Mouse (Mus musculus) olfactory bulb, adult 2 months (tissue): ENCODE measurements around the gene Fancc. TPM values are rescaled to one million over a fixed set of nuclear protein-coding genes. Genes with fewer than 3 reads are reported as not detected.

Source experiments
- H3K27ac ChIP-seq: fragments of 200-500 bp; 2 replicates; pipeline ENCODE4 v1.5.1; 2012; ENCODE audit warnings: low read depth, low read length; ENCODE audit not compliant: insufficient read depth
- H3K4me1 ChIP-seq: fragments of 200-500 bp; 2 replicates; pipeline ENCODE4 v1.6.1; 2012; ENCODE audit warnings: low read length; ENCODE audit not compliant: control insufficient read depth, insufficient read depth
- H3K4me3 ChIP-seq: fragments of 200-500 bp; 2 replicates; pipeline ENCODE4 v1.5.1; 2012; ENCODE audit warnings: mild to moderate bottlenecking, low read depth, low read length, moderate library complexity; ENCODE audit not compliant: insufficient read depth
- CTCF ChIP-seq: fragments of 200-500 bp; IDR thresholded peaks from 2 replicates; pipeline ENCODE4 v1.5.1; 2012; ENCODE audit warnings: low read depth, mild to moderate bottlenecking, low read length, moderate library complexity; ENCODE audit not compliant: insufficient read depth
- POLR2A ChIP-seq: fragments of 200-500 bp; IDR thresholded peaks from 2 replicates; pipeline ENCODE4 v1.6.1; 2012; ENCODE audit warnings: mild to moderate bottlenecking, low read depth, low read length, moderate library complexity; ENCODE audit not compliant: insufficient read depth
- WGBS: fragments of 180-500 bp; shearing (Covaris S2); methylation state at CpG from one replicate; pipeline ENCODE4 v1.1.7; 2018; 5-methylcytosine and 5-hydroxymethylcytosine counted together
- polyA plus RNA-seq: library from polyadenylated mRNA; stranded (reverse); fragments of >200 nt; gene quantifications from 2 replicates; pipeline ENCODE4 v1.2.4, GENCODE M21; 2012; ENCODE audit warnings: low replicate concordance; ENCODE audit not compliant: missing spikeins, insufficient read depth, insufficient read length

Gene Fancc
- polyA plus RNA-seq, 1 experiment, result not detected

- 79% methylated on average over 10 of the region's 10 CpGs for WGBS
- no peak overlapping the region for H3K4me3 ChIP-seq
Measured at GRCm38 (mm10) chr13:63274488-63275166, 222.5 kb downstream of the Fancc start.

GRCm38 (mm10) chr13:63273859-63274258 is 223.2 kb downstream of the Fancc start:
- 87% methylated on average over 2 of the region's 2 CpGs for WGBS
- no peak for TF ChIP-seq CTCF
- no peak for TF ChIP-seq POLR2A
- Histone ChIP-seq H3K4me1 (peaks cover 28% of the 10 kb centered on the region), H3K4me3 (no peak overlapping the region), H3K27ac (no peak overlapping the region)

More at GRCm38 (mm10) chr13:63274488-63275166, 222.5 kb downstream of the Fancc start:
- peaks cover 31% of the 10 kb centered on the region for H3K4me1 ChIP-seq
- no peak for TF ChIP-seq CTCF
- TF ChIP-seq POLR2A, result no peak
- no peak overlapping the region for H3K27ac ChIP-seq

- Histone ChIP-seq H3K4me1 (peaks cover 20% of the 10 kb centered on the region), H3K4me3 (peak overlapping the region; percentile 20), H3K27ac (no peak overlapping the region)
- TF ChIP-seq CTCF (no peak), POLR2A (no peak)
- 12% methylated on average over 27 of the region's 27 CpGs for WGBS
Measured at GRCm38 (mm10) chr13:63272602-63273229, 224.4 kb downstream of the Fancc start.

- Histone ChIP-seq H3K27ac (no peak overlapping the region), H3K4me1 (peaks cover 19% of the 10 kb centered on the region), H3K4me3 (no peak overlapping the region)
- no peak for TF ChIP-seq CTCF
- TF ChIP-seq POLR2A, result no peak
- WGBS, result 46% methylated on average over 16 of the region's 16 CpGs
Measured at GRCm38 (mm10) chr13:63272017-63272601, 225.0 kb downstream of the Fancc start.

DNA sequence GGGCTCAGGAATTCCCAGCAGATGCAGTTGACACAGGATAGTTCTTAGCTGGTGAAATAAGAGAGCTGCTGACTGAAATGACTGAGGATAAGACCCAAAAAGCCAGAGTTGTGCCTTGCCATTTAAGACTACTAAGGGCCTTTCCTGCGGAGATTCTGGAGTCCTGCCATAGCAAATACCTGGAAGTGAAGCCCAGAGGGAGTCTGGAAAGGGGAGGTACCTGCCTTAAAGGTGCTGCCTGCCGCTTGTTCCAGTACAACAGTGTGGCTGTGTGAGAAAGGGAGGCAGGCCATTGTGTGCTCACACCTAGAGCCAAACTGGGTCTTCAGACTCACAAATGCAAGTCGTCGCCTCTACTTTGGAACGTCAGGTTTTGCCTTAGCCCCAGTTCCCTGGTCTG is 226.9 kb downstream of the Fancc start:
- Histone ChIP-seq H3K4me3 (no peak overlapping the region), H3K4me1 (peaks cover 22% of the 10 kb centered on the region), H3K27ac (no peak overlapping the region)
- WGBS, result 86% methylated on average over 5 of the region's 5 CpGs
- TF ChIP-seq CTCF (no peak), POLR2A (no peak)

- TF ChIP-seq CTCF, result no peak
- no peak for TF ChIP-seq POLR2A
- WGBS, result 95% methylated on average over 1 of the region's 1 CpGs
- Histone ChIP-seq H3K4me1 (peaks cover 22% of the 10 kb centered on the region), H3K27ac (no peak overlapping the region), H3K4me3 (no peak overlapping the region)
Measured at GRCm38 (mm10) chr13:63268776-63269175, 228.3 kb downstream of the Fancc start.

GRCm38 (mm10) chr13:63268371-63268770 is 228.7 kb downstream of the Fancc start:
- H3K4me1 ChIP-seq, result peaks cover 22% of the 10 kb centered on the region

GRCm38 (mm10) chr13:63262168-63262957 is 234.7 kb downstream of the Fancc start:
- no peak overlapping the region for H3K4me3 ChIP-seq
- peaks cover 33% of the 10 kb centered on the region for H3K4me1 ChIP-seq
- no peak for TF ChIP-seq POLR2A
- no peak for TF ChIP-seq CTCF
- no peak overlapping the region for H3K27ac ChIP-seq
- WGBS, result 78% methylated on average over 1 of the region's 1 CpGs

More at GRCm38 (mm10) chr13:63268371-63268770, 228.7 kb downstream of the Fancc start:
- Histone ChIP-seq H3K27ac (no peak overlapping the region), H3K4me3 (no peak overlapping the region)
- no peak for TF ChIP-seq POLR2A
- no peak for TF ChIP-seq CTCF
- 95% methylated on average over 4 of the region's 4 CpGs for WGBS

- H3K27ac ChIP-seq, result peak overlapping the region; percentile 67; the same call in 1 of the 2 replicates
- WGBS, result 92% methylated on average over 3 of the region's 3 CpGs
- TF ChIP-seq CTCF (no peak), POLR2A (no peak)
- H3K4me3 ChIP-seq, result no peak overlapping the region
- H3K4me1 ChIP-seq, result peaks cover 35% of the 10 kb centered on the region
Measured at GRCm38 (mm10) chr13:63261676-63262075, 235.4 kb downstream of the Fancc start.
